Mouse (Mus musculus) spleen, adult 2 months (tissue): Measurements from ENCODE around the gene Itgb5. TPM values are rescaled to one million over a fixed set of nuclear protein-coding genes. Genes with fewer than 3 reads are reported as not detected.

Experiments used
- DNase-seq, 2 experiments: peaks; one replicate each; pipeline versions ENCODE4 v3.0.0 to v3.0.0-alpha.2; 2012 to 2021; ENCODE audit warnings: low spot score in 2 of 2, low read depth in 1 of 2
- H3K27ac ChIP-seq: fragments of 200-500 bp; 2 replicates; pipeline ENCODE4 v1.5.1; 2012; ENCODE audit warnings: low read length, inconsistent platforms; ENCODE audit not compliant: insufficient read depth
- H3K27me3 ChIP-seq: fragments of 200-500 bp; 2 replicates; pipeline ENCODE4 v1.6.1; 2012; ENCODE audit warnings: mild to moderate bottlenecking, moderate library complexity, low read length, inconsistent platforms; ENCODE audit not compliant: control insufficient read depth, insufficient read depth
- H3K36me3 ChIP-seq: fragments of 200-500 bp; 2 replicates; pipeline ENCODE4 v1.6.1; 2012; ENCODE audit warnings: mild to moderate bottlenecking, low read length, inconsistent platforms; ENCODE audit not compliant: control insufficient read depth, insufficient read depth
- H3K4me1 ChIP-seq: fragments of 200-500 bp; 2 replicates; pipeline ENCODE4 v1.6.1; 2011; ENCODE audit warnings: inconsistent platforms; ENCODE audit not compliant: control insufficient read depth, insufficient read depth, insufficient read length
- H3K4me3 ChIP-seq: fragments of 200-500 bp; 2 replicates; pipeline ENCODE4 v1.5.1; 2011; ENCODE audit warnings: mild to moderate bottlenecking, inconsistent platforms; ENCODE audit not compliant: insufficient read depth, insufficient read length; ENCODE audit errors: extremely low read depth
- CTCF ChIP-seq: fragments of 200-500 bp; IDR thresholded peaks from 2 replicates; pipeline ENCODE4 v1.5.1; 2011; ENCODE audit warnings: mild to moderate bottlenecking, inconsistent platforms; ENCODE audit not compliant: insufficient read depth, insufficient read length, insufficient replicate concordance; ENCODE audit errors: extremely low read depth
- POLR2A ChIP-seq: fragments of 200-500 bp; IDR thresholded peaks from 2 replicates; pipeline ENCODE4 v1.6.1; 2011; ENCODE audit warnings: low read depth, low read length, inconsistent platforms
- WGBS: fragments of 180-500 bp; shearing (Covaris S2); methylation state at CpG from one replicate; pipeline ENCODE4 v1.1.7; 2018; 5-methylcytosine and 5-hydroxymethylcytosine counted together
- polyA plus RNA-seq: library from polyadenylated mRNA; depleted of rRNA; stranded (reverse); fragments of >200 nt; gene quantifications from 2 replicates; pipeline ENCODE4 v1.2.3, GENCODE M21; 2012

The Itgb5 gene
- polyA plus RNA-seq, 1 experiment = 36.4 TPM

- no peaks in the 10 kb centered on the region for H3K4me1 ChIP-seq
- 88% methylated on average over 5 of the region's 5 CpGs for WGBS
- DNase-seq = no peak
- no peaks in the 10 kb centered on the region for H3K36me3 ChIP-seq
- H3K27me3 ChIP-seq = no peaks in the 10 kb centered on the region
- no peak overlapping the region for H3K4me3 ChIP-seq
- no peak overlapping the region for H3K27ac ChIP-seq
- TF ChIP-seq POLR2A = no peak
- TF ChIP-seq CTCF = no peak
Observed at GRCm38 (mm10) chr16:33904553-33904952, 75.1 kb downstream of the Itgb5 start.

GRCm38 (mm10) chr16:33908239-33908638 is 78.8 kb downstream of the Itgb5 start:
- Histone ChIP-seq H3K4me3 (no peak overlapping the region), H3K27me3 (no peaks in the 10 kb centered on the region), H3K27ac (no peak overlapping the region), H3K4me1 (no peaks in the 10 kb centered on the region), H3K36me3 (no peaks in the 10 kb centered on the region)
- DNase-seq = no peak
- no peak for TF ChIP-seq POLR2A
- no peak for TF ChIP-seq CTCF
- whole genome bisulfite sequencing = 93% methylated on average over 4 of the region's 4 CpGs

GRCm38 (mm10) chr16:33914997-33915396 is 85.5 kb downstream of the Itgb5 start:
- no peaks in the 10 kb centered on the region for H3K27me3 ChIP-seq
- H3K27ac ChIP-seq = no peak overlapping the region
- TF ChIP-seq CTCF (no peak), POLR2A (no peak)
- 53% methylated on average over 4 of the region's 4 CpGs for WGBS
- H3K4me1 ChIP-seq = no peaks in the 10 kb centered on the region
- no peaks in the 10 kb centered on the region for H3K36me3 ChIP-seq
- no peak overlapping the region for H3K4me3 ChIP-seq
- no peak for DNase-seq

- WGBS = 87% methylated on average over 12 of the region's 12 CpGs
- DNase-seq = no peak
- Histone ChIP-seq H3K36me3 (no peaks in the 10 kb centered on the region), H3K4me3 (no peak overlapping the region), H3K27ac (no peak overlapping the region), H3K27me3 (no peaks in the 10 kb centered on the region), H3K4me1 (no peaks in the 10 kb centered on the region)
- no peak for TF ChIP-seq POLR2A
- TF ChIP-seq CTCF = no peak
Observed at GRCm38 (mm10) chr16:33916473-33917251, 87.2 kb downstream of the Itgb5 start.

GRCm38 (mm10) chr16:33917390-33917789 is 87.9 kb downstream of the Itgb5 start:
- no peaks in the 10 kb centered on the region for H3K36me3 ChIP-seq
- no peak for DNase-seq
- no peaks in the 10 kb centered on the region for H3K27me3 ChIP-seq
- 88% methylated on average over 5 of the region's 5 CpGs for WGBS
- H3K4me3 ChIP-seq = no peak overlapping the region
- no peak overlapping the region for H3K27ac ChIP-seq
- TF ChIP-seq CTCF (no peak), POLR2A (no peak)
- peaks cover 5% of the 10 kb centered on the region; the same call in 1 of the 2 replicates for H3K4me1 ChIP-seq

- WGBS = 88% methylated on average over 5 of the region's 5 CpGs
- no peak overlapping the region for H3K27ac ChIP-seq
- H3K4me3 ChIP-seq = no peak overlapping the region
Observed at GRCm38 (mm10) chr16:33917926-33918325, 88.5 kb downstream of the Itgb5 start.

GRCm38 (mm10) chr16:33921514-33921913 is 92.0 kb downstream of the Itgb5 start:
- Histone ChIP-seq H3K36me3 (no peaks in the 10 kb centered on the region), H3K4me3 (no peak overlapping the region), H3K4me1 (peaks cover 5% of the 10 kb centered on the region; the same call in 1 of the 2 replicates), H3K27me3 (no peaks in the 10 kb centered on the region), H3K27ac (no peak overlapping the region; the same call in 1 of the 2 replicates)
- TF ChIP-seq CTCF (no peak), POLR2A (no peak)
- 57% methylated on average over 5 of the region's 5 CpGs for WGBS
- DNase-seq = no peak

More at GRCm38 (mm10) chr16:33917926-33918325, 88.5 kb downstream of the Itgb5 start:
- no peaks in the 10 kb centered on the region for H3K36me3 ChIP-seq
- no peak for DNase-seq
- no peak for TF ChIP-seq POLR2A
- TF ChIP-seq CTCF = no peak
- peaks cover 5% of the 10 kb centered on the region; the same call in 1 of the 2 replicates for H3K4me1 ChIP-seq
- no peaks in the 10 kb centered on the region for H3K27me3 ChIP-seq
